Mouse (Mus musculus) limb, embryonic 11.5 days (tissue): ENCODE measurements around the gene Yjefn3. TPM values are rescaled to one million over a fixed set of nuclear protein-coding genes. Genes with fewer than 3 reads are reported as not detected.

Source experiments
- ATAC-seq: fragments of 200-750 bp; cut with Nextera tagmentation; 2 replicates; pipeline ENCODE4 v1.8.0; 2017; ENCODE audit warnings: low read depth; ENCODE audit not compliant: insufficient number of reproducible peaks, low FRiP score, low TSS enrichment
- DNase-seq: peaks from one replicate; pipeline ENCODE4 v3.0.0-alpha.2; 2015; ENCODE audit warnings: low spot score
- H3K27ac ChIP-seq: fragments of 300-500 bp; sonication (generic); replicated peaks from 2 replicates; pipeline ENCODE4 v1.5.1; 2014; ENCODE audit warnings: low read depth, mild to moderate bottlenecking, low read length
- H3K27me3 ChIP-seq: fragments of 300-500 bp; sonication (generic); 2 replicates; pipeline ENCODE4 v1.6.1; 2014; ENCODE audit warnings: mild to moderate bottlenecking, low read length, mixed read lengths; ENCODE audit not compliant: control insufficient read depth, insufficient read depth
- H3K36me3 ChIP-seq: fragments of 300-500 bp; sonication (generic); 2 replicates; pipeline ENCODE4 v1.6.1; 2014; ENCODE audit warnings: mild to moderate bottlenecking, low read length, moderate library complexity, mixed read lengths; ENCODE audit not compliant: control insufficient read depth, insufficient read depth
- H3K4me1 ChIP-seq: fragments of 300-500 bp; sonication (generic); 2 replicates; pipeline ENCODE4 v1.6.1; 2014; ENCODE audit warnings: low read length, mixed read lengths; ENCODE audit not compliant: control insufficient read depth, insufficient read depth
- H3K4me2 ChIP-seq: fragments of 300-500 bp; sonication (generic); 2 replicates; pipeline ENCODE4 v1.6.1; 2014; ENCODE audit warnings: low read depth, mild to moderate bottlenecking, moderate library complexity; ENCODE audit not compliant: severe bottlenecking
- H3K4me3 ChIP-seq: fragments of 300-500 bp; sonication (generic); 2 replicates; pipeline ENCODE4 v1.5.1; 2014; ENCODE audit warnings: low read depth, low read length
- H3K9ac ChIP-seq: fragments of 300-500 bp; sonication (generic); 2 replicates; pipeline ENCODE4 v1.6.1; 2014; ENCODE audit warnings: mild to moderate bottlenecking, low read length
- H3K9me3 ChIP-seq: fragments of 300-500 bp; sonication (generic); 2 replicates; pipeline ENCODE4 v1.6.1; 2016; ENCODE audit warnings: low read length; ENCODE audit not compliant: control insufficient read depth
- WGBS: fragments of 180-500 bp; shearing (Covaris S2); extraction: QIAGEN DNeasy Blood & Tissue Kit; methylation state at CpG from one replicate; pipeline ENCODE4 v1.1.7; 2014; 5-methylcytosine and 5-hydroxymethylcytosine counted together
- polyA plus RNA-seq: library from polyadenylated mRNA; unstranded; fragments of >200 nt; fragmentation: Nextera tagmentation; extraction: Ambion mirVana; gene quantifications from 2 replicates; pipeline ENCODE4 v1.2.1, GENCODE M21; 2014

Yjefn3 gene
- polyA plus RNA-seq, 1 experiment from 2014 or later = 2.5 TPM

DNA sequence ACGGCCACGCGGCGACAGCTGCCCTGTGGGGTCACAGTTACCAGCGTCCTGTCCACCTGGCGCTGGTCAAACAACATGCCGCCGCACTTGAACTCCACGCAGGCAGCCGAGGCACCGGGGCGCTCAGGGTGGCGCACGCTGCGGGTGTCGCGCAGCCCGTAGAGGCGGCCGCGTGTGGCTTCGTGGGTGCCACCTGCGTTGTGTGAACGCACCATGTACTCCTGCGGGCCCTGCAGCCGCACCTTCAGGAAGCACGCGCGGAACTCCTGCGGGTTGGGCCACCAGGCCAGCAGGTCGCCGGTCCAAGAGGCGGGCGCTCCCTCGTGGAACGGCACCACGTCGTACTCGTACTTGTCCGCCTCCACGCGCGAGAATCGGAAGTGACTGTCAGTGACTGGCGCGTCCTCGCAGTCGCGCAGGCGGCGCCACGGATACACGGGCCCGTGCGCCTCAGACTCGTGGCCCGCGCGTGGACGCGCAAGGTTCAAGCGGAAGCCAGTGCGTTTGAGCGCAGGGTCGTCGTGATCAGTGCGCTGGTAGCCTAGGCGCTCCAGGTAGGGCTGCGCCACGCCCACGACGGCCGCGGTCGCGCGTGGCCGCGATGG is 21.1 kb downstream of the Yjefn3 start:
- Histone ChIP-seq H3K9ac (no peak overlapping the region), H3K27ac (no peak overlapping the region)

GRCm38 (mm10) chr8:69880841-69881240 is 21.7 kb downstream of the Yjefn3 start:
- ATAC-seq = no peak
- 0 out of 2 replicates have a peak, but pooled peaks cover 3% of the 10 kb centered on the region for H3K4me1 ChIP-seq
- no peak for DNase-seq
- no peaks in the 10 kb centered on the region for H3K36me3 ChIP-seq
- H3K27ac ChIP-seq = no peak overlapping the region
- H3K4me2 ChIP-seq = peak overlapping the region; percentile 42; the same call in 1 of the 2 replicates
- H3K4me3 ChIP-seq = no peak overlapping the region
- 10% methylated on average over 37 of the region's 37 CpGs for WGBS
- no peak overlapping the region for H3K9ac ChIP-seq
- H3K9me3 ChIP-seq = no peaks in the 10 kb centered on the region
- peaks cover 79% of the 10 kb centered on the region for H3K27me3 ChIP-seq

More for the DNA sequence above, 21.1 kb downstream of the Yjefn3 start:
- 16% methylated on average over 79 of the region's 79 CpGs for WGBS
- Histone ChIP-seq H3K4me2 (peak overlapping the region; percentile 42), H3K4me3 (peak overlapping the region; percentile 29), H3K27me3 (peaks cover 84% of the 10 kb centered on the region), H3K36me3 (no peaks in the 10 kb centered on the region), H3K9me3 (no peaks in the 10 kb centered on the region), H3K4me1 (0 out of 2 replicates have a peak, but pooled peaks cover 5% of the 10 kb centered on the region)
- no peak for DNase-seq
- ATAC-seq = no peak

GRCm38 (mm10) chr8:69879678-69880077 is 22.8 kb downstream of the Yjefn3 start:
- ATAC-seq (no peak), DNase-seq (no peak)
- WGBS = 63% methylated on average over 8 of the region's 8 CpGs
- no peak overlapping the region for H3K4me2 ChIP-seq
- no peaks in the 10 kb centered on the region for H3K9me3 ChIP-seq
- no peaks in the 10 kb centered on the region for H3K4me1 ChIP-seq
- peaks cover 67% of the 10 kb centered on the region for H3K27me3 ChIP-seq
- H3K9ac ChIP-seq = no peak overlapping the region
- no peak overlapping the region for H3K4me3 ChIP-seq
- H3K27ac ChIP-seq = no peak overlapping the region
- H3K36me3 ChIP-seq = no peaks in the 10 kb centered on the region

DNA sequence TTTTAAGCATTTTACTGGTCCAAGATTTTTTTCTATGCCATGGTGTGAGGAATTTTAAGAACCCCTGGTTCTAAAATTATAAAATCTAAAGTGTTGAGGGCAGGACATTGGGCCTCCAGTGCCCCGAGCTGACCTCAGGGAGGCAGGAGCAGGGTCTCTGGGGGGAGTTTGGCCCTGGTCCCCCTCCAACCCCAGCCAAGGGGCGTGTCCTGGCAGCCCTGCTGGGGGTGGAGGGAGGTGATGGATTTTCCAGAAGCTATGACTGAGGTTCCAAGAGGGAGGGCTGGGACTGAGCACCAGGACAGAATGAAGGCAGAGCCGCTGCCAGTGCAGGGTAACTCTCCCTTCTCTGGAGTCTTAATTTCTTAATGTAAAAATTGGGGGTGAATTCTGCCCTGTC is 24.5 kb downstream of the Yjefn3 start:
- Histone ChIP-seq H3K27me3 (peaks cover 50% of the 10 kb centered on the region), H3K27ac (no peak overlapping the region), H3K9me3 (no peaks in the 10 kb centered on the region), H3K4me1 (no peaks in the 10 kb centered on the region), H3K9ac (no peak overlapping the region), H3K4me2 (no peak overlapping the region), H3K36me3 (no peaks in the 10 kb centered on the region), H3K4me3 (no peak overlapping the region)
- 52% methylated on average over 3 of the region's 3 CpGs for WGBS
- no peak for DNase-seq
- no peak for ATAC-seq

DNA sequence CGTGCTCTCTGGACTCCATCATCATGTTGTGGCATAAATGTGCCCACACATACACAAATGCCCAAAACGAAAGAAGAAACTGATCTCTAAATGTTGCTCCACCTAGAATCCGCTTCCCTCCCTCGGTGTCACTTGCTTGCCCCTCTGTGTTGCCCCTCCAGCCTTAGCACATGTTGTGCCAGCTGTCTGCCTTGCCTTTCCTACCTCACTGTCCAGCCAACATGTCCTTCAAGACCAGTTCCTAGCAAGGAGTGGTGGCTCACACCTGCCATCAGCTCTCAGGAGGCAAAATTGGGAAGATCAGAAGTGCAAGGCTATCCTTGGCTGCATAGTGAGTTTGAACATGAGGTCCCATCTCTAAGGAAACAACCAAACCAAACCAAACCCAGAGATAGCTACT is 25.1 kb downstream of the Yjefn3 start:
- H3K36me3 ChIP-seq = no peaks in the 10 kb centered on the region
- no peak overlapping the region for H3K4me2 ChIP-seq
- no peak overlapping the region for H3K4me3 ChIP-seq
- peaks cover 44% of the 10 kb centered on the region for H3K27me3 ChIP-seq
- H3K9me3 ChIP-seq = no peaks in the 10 kb centered on the region
- WGBS = 85% methylated on average over 4 of the region's 4 CpGs
- no peak overlapping the region for H3K9ac ChIP-seq
- DNase-seq (no peak), ATAC-seq (no peak)
- no peak overlapping the region for H3K27ac ChIP-seq
- no peaks in the 10 kb centered on the region for H3K4me1 ChIP-seq

DNA sequence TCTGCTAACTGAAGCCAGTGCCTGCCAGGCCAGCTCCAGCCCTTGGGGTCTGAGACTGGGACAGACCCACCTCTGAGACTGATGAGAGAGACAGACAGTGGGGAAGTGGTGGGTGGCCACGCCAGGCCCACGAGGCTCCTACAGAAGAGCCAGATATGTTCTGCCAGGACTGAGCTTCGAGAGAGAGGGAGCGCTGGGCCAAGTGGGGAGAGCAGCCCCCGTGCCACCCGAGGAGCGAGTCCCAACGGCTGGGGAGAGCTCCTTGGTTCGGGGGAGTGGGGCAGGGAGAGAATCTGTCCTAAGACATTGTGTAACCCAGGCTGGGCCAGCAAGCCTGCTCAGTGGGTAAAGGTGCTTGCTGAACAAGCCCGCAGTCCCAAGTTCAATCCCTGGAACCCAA is 25.5 kb downstream of the Yjefn3 start:
- Histone ChIP-seq H3K4me2 (no peak overlapping the region), H3K9ac (no peak overlapping the region), H3K9me3 (no peaks in the 10 kb centered on the region), H3K4me1 (no peaks in the 10 kb centered on the region), H3K27me3 (peaks cover 40% of the 10 kb centered on the region), H3K36me3 (no peaks in the 10 kb centered on the region), H3K4me3 (no peak overlapping the region), H3K27ac (no peak overlapping the region)
- DNase-seq (no peak), ATAC-seq (no peak)
- 70% methylated on average over 10 of the region's 10 CpGs for WGBS

- WGBS = 47% methylated on average over 10 of the region's 10 CpGs
- no peak overlapping the region for H3K4me3 ChIP-seq
- no peak overlapping the region for H3K9ac ChIP-seq
- no peak overlapping the region for H3K4me2 ChIP-seq
- H3K9me3 ChIP-seq = no peaks in the 10 kb centered on the region
- DNase-seq (no peak), ATAC-seq (peak; percentile 33; the same call in 1 of the 2 replicates)
- no peaks in the 10 kb centered on the region for H3K36me3 ChIP-seq
- H3K27me3 ChIP-seq = peaks cover 31% of the 10 kb centered on the region
- H3K27ac ChIP-seq = no peak overlapping the region
- no peaks in the 10 kb centered on the region for H3K4me1 ChIP-seq
These were observed 26.4 kb downstream of the Yjefn3 start for GRCm38 (mm10) chr8:69876097-69876496.

DNA sequence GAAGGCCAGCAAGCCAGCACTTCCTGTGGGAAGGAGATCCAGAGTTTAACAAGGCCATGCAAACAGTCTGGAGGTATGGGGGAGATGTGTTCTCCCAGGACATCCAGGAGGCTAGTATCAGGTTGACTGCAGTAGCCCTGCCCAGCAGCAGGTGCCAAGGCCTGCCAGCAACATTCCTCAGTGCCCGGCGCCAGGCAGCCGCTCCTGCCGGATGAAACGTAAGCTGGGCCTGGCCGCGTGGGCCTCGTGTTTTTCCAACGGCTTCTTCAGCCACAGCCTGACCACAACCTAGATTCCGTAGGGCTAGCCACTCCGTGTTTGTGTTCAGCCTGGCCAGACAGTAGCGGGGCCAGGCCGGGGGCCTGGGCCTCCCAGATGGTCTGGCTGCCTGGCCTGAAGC is 27.9 kb downstream of the Yjefn3 start:
- Histone ChIP-seq H3K9ac (no peak overlapping the region; the same call in 1 of the 2 replicates), H3K36me3 (no peaks in the 10 kb centered on the region), H3K4me1 (no peaks in the 10 kb centered on the region), H3K27me3 (peaks cover 17% of the 10 kb centered on the region), H3K4me3 (no peak overlapping the region), H3K4me2 (no peak overlapping the region), H3K9me3 (no peaks in the 10 kb centered on the region), H3K27ac (no peak overlapping the region)
- 87% methylated on average over 13 of the region's 13 CpGs for WGBS
- ATAC-seq (no peak), DNase-seq (no peak)

GRCm38 (mm10) chr8:69874155-69874554 is 28.4 kb downstream of the Yjefn3 start:
- H3K27me3 ChIP-seq = peaks cover 13% of the 10 kb centered on the region

More at GRCm38 (mm10) chr8:69874155-69874554, 28.4 kb downstream of the Yjefn3 start:
- Histone ChIP-seq H3K27ac (no peak overlapping the region), H3K4me3 (no peak overlapping the region), H3K9me3 (no peaks in the 10 kb centered on the region), H3K4me2 (no peak overlapping the region), H3K4me1 (no peaks in the 10 kb centered on the region), H3K36me3 (no peaks in the 10 kb centered on the region), H3K9ac (no peak overlapping the region)
- DNase-seq (peak; percentile 81), ATAC-seq (no peak)
- WGBS = 14% methylated on average over 9 of the region's 9 CpGs
